Mouse (Mus musculus) spleen, adult 12 weeks (tissue): ENCODE measurements around the gene Ceacam15.

Experiments
- DNase-seq: peaks from one replicate; pipeline ENCODE4 v3.0.0; 2022; ENCODE audit warnings: low spot score

Ceacam15 gene

DNA sequence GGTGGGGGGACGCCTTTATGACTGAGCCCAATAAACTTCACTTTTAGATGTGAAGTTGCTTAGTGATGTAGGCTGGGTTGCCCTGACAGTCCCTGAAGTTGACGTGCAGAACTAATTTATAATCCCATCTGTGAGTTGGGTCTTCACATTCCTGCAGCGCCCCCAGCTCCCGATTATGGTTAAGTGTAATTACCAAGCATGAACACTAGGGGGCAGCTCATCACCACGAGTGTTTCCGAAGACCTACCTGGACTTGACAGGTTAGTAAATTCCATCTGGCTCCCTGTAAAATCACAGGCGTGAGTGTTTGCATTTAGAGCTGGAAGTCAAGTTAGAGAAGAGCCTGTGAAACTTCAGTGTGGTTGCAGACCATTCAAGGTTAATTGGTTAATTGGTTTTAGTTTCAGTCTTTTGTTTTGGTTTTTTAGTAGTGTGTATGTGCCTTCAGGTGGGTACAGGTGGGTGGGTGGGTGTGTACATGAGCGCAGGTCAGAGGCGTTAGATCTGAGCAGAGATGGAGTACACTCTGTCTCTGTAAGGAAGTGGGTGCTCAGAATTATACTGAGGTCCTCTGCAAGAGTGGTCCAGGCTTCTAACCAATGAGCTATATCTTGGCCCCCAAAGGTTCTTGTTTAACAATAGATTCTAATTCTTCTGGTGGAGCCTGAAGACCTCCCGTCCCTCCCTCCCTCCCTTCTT, 45.8 kb downstream of the Ceacam15 start:
- no peak for DNase-seq

DNA sequence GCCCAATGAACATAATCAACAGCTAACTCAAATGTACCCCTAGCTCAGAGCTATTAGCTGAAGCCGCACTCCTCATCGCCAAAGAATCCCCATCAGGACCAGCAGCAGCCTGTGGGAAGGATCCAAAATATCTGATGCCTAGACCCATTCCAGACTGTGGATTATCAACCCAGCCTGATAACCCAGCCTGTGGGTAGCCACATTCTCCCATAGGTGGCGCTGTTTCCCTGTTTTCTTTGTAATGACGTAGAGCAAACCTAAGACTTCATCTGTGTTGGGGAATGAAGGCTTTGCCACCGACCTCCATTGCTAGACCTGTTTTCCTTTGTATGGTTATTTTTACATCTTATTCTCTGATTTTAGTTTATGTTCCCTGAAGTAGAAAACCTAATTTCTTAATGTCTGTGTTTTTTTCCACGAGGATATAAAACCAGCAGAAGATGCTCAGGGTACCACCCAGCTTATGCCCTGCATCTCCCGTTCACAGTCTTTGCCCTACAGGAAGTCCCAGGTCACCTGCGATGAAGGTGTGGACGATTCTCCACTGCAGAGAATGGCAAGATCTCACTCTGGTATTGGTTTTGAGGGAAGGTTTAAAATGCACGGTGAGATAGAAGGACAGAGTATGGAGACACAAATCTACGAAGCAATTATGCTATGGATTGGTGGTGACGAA, 47.3 kb downstream of the Ceacam15 start:
- no peak for DNase-seq

DNA sequence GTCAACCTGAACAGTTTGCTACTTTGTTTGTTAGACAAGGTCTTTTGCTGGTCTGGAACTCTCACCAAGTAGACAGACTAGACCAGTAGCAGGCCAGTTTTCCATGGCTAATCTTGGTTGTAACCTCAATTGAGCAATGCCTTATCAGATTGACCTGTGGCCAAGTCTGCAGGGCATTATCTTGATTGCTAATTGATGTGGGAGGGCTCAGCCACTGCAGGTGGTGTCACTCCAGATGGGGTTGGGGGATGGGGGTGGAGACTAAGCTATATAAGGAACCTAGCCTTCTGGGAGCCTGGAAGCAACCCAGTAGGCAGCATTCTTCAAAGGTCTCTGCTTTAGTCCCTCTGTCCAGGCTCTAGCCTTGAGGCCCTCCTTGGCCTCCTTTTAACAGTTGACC, 51.8 kb downstream of the Ceacam15 start:
- no peak for DNase-seq

DNA sequence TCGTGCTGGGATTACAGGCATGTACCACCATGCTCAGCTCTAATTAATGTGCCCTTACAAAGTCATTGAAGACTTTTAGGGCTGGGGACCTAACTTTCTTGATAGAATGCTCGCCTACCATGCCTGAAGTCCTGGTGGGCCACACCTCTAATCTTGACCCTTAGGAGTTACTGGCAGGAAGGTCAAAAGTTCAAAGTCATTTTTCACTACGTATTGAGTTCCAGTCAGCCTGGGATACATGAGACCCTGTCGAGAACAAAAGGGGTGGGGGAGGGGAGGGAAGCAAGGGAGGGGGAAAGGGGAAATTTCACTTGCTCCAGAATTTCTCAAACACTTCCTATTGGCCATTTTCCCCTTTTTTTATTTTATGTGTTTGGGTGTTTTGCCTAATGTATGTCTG, 52.4 kb downstream of the Ceacam15 start:
- DNase-seq, result no peak
